Mouse (Mus musculus) CH12.LX (cell line): ENCODE measurements at regions not wholly inside any gene's neighbourhood (a gene's known extent, or its start where the extent isn't known, plus 50 kb on each side); places are given as distances from the start of the nearest gene placed in this dataset.

Experiments
- CTCF ChIP-seq, 2 experiments: IDR thresholded peaks in 1 of 2; conservative IDR thresholded peaks in 1 of 2; 2 replicates each; pipeline ENCODE4 v1.5.1; 2011 to 2012; ENCODE audit warnings: low read depth in 2 of 2, low read length in 2 of 2, improper control_type of control experiment in 1 of 2, inconsistent platforms in 1 of 2, mild to moderate bottlenecking in 1 of 2, moderate library complexity in 1 of 2
- ELF1 ChIP-seq: IDR thresholded peaks from 2 replicates; pipeline ENCODE4 v1.6.1; 2014; ENCODE audit warnings: low read depth, mild to moderate bottlenecking, inconsistent platforms, low read length, improper control_type of control experiment
- HCFC1 ChIP-seq: IDR thresholded peaks from 2 replicates; pipeline ENCODE4 v1.6.1; 2012; ENCODE audit warnings: low read depth, mild to moderate bottlenecking, inconsistent platforms, low read length, improper control_type of control experiment
- MAFK ChIP-seq: IDR thresholded peaks from 2 replicates; pipeline ENCODE4 v1.6.1; 2011; ENCODE audit warnings: low read length, improper control_type of control experiment; ENCODE audit not compliant: insufficient replicate concordance
- NELFE ChIP-seq: IDR thresholded peaks from 2 replicates; pipeline ENCODE4 v1.6.1; 2011; ENCODE audit warnings: low read depth, low read length, improper control_type of control experiment
- POLR2A ChIP-seq: IDR thresholded peaks from 2 replicates; pipeline ENCODE4 v1.6.1; 2011; ENCODE audit warnings: low read depth, mild to moderate bottlenecking, improper control_type of control experiment, low read length
- POLR2AphosphoS2 ChIP-seq: IDR thresholded peaks from 2 replicates; pipeline ENCODE4 v1.6.1; 2011; ENCODE audit warnings: low read depth, low read length, improper control_type of control experiment
- RAD21 ChIP-seq: IDR thresholded peaks from 2 replicates; pipeline ENCODE4 v1.6.1; 2011; ENCODE audit warnings: low read depth, mild to moderate bottlenecking, low read length, improper control_type of control experiment, moderate library complexity
- SIN3A ChIP-seq: IDR thresholded peaks from 2 replicates; pipeline ENCODE4 v1.6.1; 2012; ENCODE audit warnings: low read length, improper control_type of control experiment, inconsistent platforms
- USF1 ChIP-seq: IDR thresholded peaks from 2 replicates; pipeline ENCODE4 v1.6.1; 2014; ENCODE audit warnings: low read depth, mild to moderate bottlenecking, inconsistent platforms, low read length, improper control_type of control experiment
- USF2 ChIP-seq: conservative IDR thresholded peaks from 2 replicates; pipeline ENCODE4 v1.6.1; 2011; ENCODE audit warnings: low read depth, low read length, improper control_type of control experiment

DNA sequence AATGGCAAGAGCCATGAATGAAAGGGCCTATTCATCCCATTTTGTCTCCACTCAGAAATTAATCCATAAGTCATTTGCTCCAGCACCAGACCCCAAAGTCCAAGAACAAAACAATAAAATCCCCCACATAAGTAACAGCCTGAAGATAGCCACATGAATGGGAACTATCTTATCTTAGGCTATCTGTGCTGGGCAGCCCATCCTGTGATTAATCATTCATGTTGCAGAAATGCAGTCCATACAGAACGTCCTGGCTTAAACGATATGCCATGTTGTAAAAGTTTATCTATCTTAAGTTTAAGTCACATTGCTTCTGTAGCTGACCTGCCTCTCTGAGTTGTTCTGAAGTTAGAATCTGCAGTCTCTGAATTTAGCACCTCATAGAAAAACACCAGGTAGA, 507.7 kb upstream of the B3galt2 start:
- no peak for TF ChIP-seq POLR2AphosphoS2
- TF ChIP-seq RAD21 = no peak
- no peak for TF ChIP-seq POLR2A
- TF ChIP-seq MAFK = no peak
- TF ChIP-seq HCFC1 = no peak
- TF ChIP-seq USF1 = no peak
- no peak for TF ChIP-seq CTCF (conservative IDR thresholded peaks at IDR 0.05 in 1 of 2, IDR thresholded peaks at IDR 0.05 in 1 of 2; ENCODE audit: low read depth in 2 of 2, low read length in 2 of 2)
- TF ChIP-seq ELF1 = no peak
- no peak for TF ChIP-seq USF2
- TF ChIP-seq NELFE = no peak
- TF ChIP-seq SIN3A = no peak
